Mouse (Mus musculus) olfactory bulb, adult 2 months (tissue): ENCODE data around the gene Lrrc8a.

Source experiments
- CTCF ChIP-seq: fragments of 200-500 bp; IDR thresholded peaks from 2 replicates; pipeline ENCODE4 v1.5.1; 2012; ENCODE audit warnings: low read depth, mild to moderate bottlenecking, low read length, moderate library complexity; ENCODE audit not compliant: insufficient read depth
- POLR2A ChIP-seq: fragments of 200-500 bp; IDR thresholded peaks from 2 replicates; pipeline ENCODE4 v1.6.1; 2012; ENCODE audit warnings: mild to moderate bottlenecking, low read depth, low read length, moderate library complexity; ENCODE audit not compliant: insufficient read depth

DNA sequence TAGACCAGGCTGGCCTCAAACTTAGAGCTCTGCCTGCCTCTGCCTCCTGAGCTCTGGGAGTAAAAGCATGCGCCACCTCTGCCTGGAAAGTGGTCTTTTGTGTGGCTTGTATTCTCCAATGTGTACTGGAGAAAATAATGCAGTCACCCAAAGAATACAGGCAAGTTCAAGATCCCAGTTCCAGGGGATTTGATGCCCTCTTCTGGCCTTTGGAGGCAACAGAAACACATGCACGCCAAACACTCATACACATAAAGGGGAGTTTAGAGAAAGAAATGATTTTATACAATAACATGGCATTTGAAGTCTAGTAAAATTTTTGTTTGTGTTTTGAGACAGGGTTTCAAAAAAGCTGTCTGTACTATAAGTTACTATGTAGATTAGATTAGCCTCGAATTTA is 62.0 kb downstream of the Lrrc8a start:
- TF ChIP-seq CTCF (no peak), POLR2A (no peak)
